Mouse (Mus musculus): Measurements from ENCODE around the gene Hes5.
A peak's percentile ranks its signal among the peaks of the same experiment; 100 is the strongest.

Gene Hes5

GRCm38 (mm10) chr4:154967173-154967572, 6.5 kb downstream of the Hes5 start:
- DNase-seq = peak; percentile 73 to 85

GRCm38 (mm10) chr4:154972546-154972945, 11.8 kb downstream of the Hes5 start:
- DNase-seq = no peak

GRCm38 (mm10) chr4:154974163-154974611, 13.5 kb downstream of the Hes5 start:
- DNase-seq = peak; percentile 52 to 61

GRCm38 (mm10) chr4:154980110-154980509, 19.4 kb downstream of the Hes5 start:
- DNase-seq = peak in 1 of 2 experiments; percentile 48

DNA sequence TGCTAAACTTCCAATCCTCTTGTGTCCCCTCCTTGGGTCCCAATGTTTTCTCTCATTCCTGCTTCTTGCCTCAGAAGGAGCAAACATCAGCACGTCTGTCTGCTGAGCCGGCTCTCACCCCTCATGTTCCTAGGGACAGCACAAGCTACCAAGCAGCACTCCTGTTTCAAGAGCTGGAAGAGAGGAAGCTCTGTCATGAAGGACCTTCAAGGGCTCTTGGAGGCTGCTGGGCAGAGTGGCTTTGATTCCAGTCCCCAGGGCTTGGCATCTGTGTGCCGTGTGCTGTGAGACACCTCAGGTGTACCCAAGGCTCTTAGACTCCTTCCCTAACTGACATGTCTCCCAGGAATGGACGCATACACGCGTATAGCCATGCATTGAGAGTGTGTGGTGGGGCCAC, 20.4 kb downstream of the Hes5 start:
- DNase-seq = no peak

- peak; percentile 72 to 81 for DNase-seq
These were observed 20.8 kb downstream of the Hes5 start for GRCm38 (mm10) chr4:154981530-154981929.

DNA sequence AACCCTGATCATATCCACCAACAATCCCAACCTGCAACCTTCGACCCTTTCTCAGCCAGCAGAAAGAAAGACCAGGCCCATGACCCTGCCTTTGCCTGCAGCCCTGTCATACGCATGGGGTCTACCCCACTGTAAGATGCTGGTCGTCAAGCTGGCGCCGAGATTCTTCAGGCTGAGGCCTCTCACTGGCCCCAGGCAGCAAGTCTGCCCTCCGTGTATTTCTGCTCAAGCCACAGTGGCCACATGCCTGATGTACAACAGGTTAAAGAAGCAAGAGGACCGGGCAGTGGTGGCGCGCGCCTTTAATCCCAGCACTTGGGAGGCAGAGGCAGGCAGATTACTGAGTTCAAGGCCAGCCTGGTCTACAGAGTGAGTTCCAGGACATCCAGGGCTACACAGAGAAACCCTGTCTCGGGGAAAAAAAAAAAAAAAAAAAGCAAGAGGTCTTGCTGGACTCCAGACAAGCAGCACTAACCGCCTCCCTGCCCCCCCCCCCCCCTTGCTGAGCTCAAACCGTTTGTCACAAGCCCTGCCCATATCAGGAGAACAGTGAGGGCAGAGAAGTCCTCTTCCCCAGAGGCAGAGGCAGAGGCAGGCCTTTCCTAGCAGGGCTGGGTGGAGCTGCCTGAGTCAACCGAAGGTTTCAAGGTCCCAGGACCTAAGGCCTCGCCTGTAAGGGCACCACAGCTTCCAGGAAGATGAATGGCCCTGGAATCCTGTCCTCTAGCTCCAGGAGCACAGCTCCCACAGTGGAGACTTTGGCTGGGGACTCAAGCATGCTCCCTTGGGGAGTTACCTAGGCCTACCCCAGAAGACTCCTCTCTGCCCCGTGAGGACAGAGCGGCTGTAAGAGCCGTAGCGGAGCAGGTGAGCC, 21.8 kb downstream of the Hes5 start:
- no peak for DNase-seq

DNA sequence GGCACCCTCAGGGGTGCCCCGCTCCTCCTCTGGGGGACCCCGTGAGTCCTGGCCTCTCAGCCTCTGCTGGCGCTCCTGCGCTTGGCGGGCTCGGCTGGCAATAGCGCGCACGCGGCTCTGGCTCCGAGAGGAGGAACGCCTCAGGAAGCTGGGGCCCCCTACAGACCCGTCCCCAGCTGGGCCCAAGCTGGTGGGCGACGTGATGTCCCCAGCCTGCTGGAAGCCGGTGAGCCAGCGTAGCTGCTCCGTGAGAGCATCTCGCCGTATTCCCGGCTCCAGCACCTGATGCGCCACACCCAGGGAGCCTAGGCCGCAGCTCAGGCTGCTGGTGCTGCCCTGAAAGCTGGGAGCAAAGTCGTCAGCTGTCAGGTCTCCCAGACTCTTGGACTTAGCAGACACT, 23.0 kb downstream of the Hes5 start:
- no peak for DNase-seq

DNA sequence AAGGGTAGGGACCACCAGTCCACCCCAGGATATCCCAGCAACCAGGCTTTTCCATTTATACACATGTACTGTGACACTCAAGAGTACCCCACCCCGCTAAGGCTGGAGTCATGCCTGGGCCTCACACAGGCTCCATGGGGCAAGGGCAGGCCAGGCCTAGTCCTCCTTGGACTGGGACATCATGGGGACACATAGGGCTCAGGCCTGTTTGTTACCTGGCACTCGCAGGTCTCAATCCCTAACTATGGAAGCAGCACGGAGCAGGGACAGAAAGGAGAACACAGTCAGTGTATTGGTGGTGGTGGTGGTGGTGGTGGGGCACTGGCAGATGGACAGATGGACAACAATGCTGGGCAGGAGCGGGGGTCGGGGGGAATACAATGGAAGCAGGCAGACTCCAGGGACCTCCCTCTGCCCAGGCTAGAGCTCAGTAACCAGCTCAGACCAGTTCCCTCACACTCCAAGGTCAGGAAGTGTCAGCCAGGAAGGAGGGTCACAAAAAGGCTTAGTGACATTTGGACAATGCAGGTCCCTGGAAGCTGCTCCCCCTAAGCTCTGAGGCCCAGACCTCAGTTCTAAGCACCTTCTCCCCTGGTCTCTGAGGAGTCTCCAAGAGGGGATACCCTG, 24.5 kb downstream of the Hes5 start:
- DNase-seq = no peak

DNA sequence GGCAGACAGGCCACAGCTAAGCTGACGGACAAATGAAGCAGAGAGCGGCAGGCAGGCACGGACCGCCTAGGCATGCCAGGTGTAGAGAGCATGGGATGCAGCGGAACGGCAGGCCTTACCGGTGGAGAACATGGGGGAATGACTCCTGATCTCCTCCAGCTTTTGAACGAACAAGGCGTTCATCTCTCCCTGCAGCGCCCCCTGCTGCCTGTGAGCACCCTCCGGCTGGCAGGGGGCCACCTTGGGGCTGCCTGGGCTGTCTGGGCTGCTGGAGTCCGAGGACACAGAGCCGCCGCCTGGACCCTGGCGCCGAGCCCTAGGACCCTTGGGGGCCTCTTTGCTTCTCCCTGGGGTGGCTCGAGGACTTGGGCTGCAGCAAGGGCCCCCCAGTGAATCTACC, 25.4 kb downstream of the Hes5 start:
- DNase-seq = peak; percentile 67 to 87

DNA sequence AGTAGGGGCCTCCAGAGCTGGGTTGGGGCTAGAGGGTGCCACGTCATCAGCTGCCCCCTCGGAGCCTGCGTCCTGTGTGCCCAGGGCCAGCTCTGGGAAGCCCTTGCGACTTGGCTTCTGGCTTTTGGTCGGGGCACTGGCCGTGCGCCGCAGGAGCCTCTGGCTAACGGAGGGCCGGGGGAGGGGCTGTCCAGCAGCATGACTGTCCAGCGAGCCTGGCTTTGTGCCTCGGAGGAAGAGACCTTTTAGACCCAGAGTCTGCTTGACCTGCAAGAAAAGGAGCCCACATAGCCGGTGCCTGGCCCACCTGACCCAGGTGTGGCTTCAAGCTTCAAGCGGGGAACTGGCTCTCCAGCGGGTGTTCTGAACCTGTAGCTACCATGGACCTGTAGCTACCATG, 26.0 kb downstream of the Hes5 start:
- no peak for DNase-seq

DNA sequence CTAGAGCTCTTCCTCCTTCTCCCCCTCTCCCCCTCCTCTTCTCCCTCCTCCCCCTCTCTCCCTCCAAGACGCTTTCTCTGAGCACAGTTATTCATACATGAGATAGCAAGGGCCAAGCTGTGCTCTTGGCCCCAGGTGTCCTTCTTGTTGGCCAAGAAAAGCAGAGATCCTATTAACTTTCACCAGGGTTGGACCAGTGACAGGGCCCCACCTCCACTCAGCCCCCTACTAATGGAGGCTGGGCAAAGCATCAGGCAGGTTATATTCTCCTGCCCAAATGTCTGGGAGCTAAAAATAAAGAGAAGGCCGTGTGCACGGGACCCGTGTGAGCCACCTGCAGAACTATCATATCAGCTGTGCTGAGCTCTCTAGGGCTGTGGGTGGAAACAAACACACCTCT, 34.2 kb downstream of the Hes5 start:
- DNase-seq = peak; percentile 64 to 68

GRCm38 (mm10) chr4:154996572-154997154, 35.9 kb downstream of the Hes5 start:
- peak; percentile 33 to 49 for DNase-seq

- no peak for DNase-seq
These were observed 38.7 kb downstream of the Hes5 start for GRCm38 (mm10) chr4:154999379-154999778.

- DNase-seq = no peak
These were observed 44.6 kb downstream of the Hes5 start for GRCm38 (mm10) chr4:155005278-155005677.

GRCm38 (mm10) chr4:155006296-155006695, 45.6 kb downstream of the Hes5 start:
- DNase-seq = no peak

DNA sequence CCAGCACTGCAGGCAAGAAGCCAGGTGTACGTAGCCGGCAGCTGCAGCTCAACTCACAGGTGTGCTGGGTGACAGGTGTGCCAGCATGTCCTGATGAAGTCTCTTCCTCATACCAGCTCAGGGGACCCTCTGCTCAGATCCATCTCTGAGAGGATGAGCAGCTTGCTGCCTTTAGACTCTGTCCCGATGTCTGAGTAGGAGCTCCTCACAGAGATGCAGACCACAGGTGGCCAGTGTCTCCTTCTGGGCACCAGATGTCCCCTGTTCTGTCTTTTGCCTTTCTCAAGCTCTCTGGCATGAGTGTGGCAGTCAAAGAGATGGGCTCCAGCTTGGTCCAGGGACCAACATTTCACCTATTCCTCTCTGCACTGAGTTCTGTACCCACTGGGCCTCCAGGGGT, 46.9 kb downstream of the Hes5 start:
- DNase-seq = peak in 1 of 2 experiments; percentile 42

DNA sequence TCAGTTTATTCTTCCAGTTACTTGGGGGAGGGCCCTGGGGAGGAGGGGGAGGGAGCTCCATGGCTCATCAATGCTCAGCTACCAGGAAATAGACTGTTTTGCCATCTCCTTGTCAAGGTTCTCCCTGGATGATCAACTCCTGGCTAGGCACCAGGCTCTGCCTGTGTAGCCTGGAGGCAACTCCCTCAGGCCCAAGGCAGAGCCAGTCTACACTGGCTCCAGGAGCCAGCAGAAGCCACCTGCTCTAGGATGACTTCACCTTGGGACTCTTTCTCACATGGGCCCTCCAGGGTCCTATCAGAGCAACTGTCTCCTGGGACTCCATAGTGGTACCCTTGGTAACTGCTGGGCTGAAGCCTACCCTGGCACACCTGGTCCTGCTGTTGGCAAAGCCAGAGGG, 47.4 kb downstream of the Hes5 start:
- DNase-seq = no peak

DNA sequence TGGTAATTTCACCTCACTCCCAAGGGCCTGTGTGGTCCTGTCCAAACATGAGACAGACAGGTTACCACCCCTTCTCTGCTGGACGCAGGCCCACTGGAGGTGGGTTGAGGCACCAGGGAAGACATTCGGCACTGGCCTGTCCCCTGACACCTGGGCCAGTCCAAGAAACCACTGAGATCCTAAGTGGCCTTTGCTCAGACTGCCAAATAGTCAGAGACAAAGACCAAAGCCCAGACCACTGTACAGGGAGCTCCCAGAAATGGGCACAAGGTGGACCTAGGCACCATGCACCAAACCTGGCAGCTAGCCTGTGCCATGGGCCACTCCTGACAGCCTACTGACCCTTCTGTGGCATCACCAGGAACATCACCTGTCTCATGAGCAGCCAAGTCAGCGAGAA, 48.5 kb downstream of the Hes5 start:
- DNase-seq = no peak

GRCm38 (mm10) chr4:155010870-155011269, 50.1 kb downstream of the Hes5 start:
- DNase-seq = peak; percentile 94 to 95

DNA sequence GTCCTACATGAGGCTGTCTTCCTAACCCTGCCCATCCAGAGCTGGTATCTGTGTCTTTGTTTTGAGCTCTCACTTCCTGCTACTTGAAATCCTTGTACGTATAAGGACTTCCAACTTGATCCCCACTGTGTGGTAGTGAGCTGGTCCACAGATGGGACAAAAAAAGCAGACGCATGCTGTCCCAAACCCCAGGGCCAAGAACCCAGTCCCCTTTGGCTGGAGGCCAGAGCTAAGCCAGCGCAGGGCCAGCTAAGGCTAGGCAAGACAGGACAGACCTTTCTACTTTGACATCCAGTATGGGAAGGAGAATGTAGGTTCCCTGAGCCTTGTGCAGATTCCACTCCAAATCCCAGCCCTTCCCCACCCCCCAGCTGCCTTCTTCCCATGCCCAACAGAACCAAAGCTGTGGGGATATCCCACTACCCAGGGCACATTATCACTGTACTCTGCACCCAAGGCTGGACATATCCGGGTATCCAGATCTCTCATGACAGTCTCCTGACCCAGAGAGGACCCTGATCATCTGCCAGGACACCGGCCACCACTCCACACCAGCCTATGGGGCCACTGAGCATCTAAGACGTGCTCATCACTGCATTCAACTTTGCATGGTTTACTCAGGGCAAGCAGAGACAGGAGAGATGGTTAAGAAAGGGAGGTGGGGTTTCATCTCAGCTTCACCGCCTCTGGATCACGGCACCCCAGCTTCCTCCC, 50.7 kb downstream of the Hes5 start:
- peak; percentile 79 to 80 for DNase-seq
